ENCODE assay signal across 14 mouse cellular contexts in the genomic region with DNA sequence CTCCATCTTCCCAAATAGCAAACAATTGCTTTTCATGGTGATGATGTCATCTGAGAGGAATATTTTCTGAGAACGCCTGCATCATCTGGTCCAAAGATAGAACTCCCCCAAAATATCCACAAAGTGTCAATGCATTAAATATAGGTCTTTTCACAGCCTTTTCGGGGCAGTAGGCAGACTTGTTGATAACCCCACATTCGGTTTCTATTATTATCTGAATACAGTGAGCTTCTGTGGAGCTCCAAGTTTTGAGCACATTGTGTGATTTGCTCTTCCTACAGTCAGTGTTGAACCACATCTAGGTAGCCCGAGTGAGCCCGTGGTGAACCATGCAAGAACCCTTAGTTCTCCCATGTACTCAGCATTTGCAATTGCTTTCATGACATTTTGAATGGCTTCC.
"Had no signal": no experiment of that assay in that cellular context is flagged by ENCODE, and none has a peak within 500 bp of the region (broad histone marks: within the 10 kb centered on the region; RNA-seq: fewer than 3 reads in every experiment).

No protein-coding gene starts in this region.

- DNase-seq: lung, adult 2 months; lung, postnatal 14 days; lung, postnatal 36 days; right cerebral cortex, postnatal 14 days; spleen, adult 18-20 months; thymus, adult 2 months; thymus, postnatal 25 days; thymus, postnatal 4 days had no signal

- H3K4me3 ChIP-seq: lung, embryonic 15.5 days; megakaryocyte, embryonic 14.5 days; midbrain, embryonic 13.5 days; midbrain, embryonic 15.5 days; neural tube, embryonic 12.5 days had no signal

- H3K27ac ChIP-seq: lung, embryonic 15.5 days; macrophage; midbrain, embryonic 13.5 days; midbrain, embryonic 15.5 days; neural tube, embryonic 12.5 days had no signal
